Mouse (Mus musculus): ENCODE results near the gene Gm37419.

Gene Gm37419

GRCm38 (mm10) chr16:23979446-23979845, 8.8 kb upstream of the Gm37419 start:
- in situ Hi-C loops (cut with MboI; ENCODE audit: low sequenced_read_pairs), result no loop called here

DNA sequence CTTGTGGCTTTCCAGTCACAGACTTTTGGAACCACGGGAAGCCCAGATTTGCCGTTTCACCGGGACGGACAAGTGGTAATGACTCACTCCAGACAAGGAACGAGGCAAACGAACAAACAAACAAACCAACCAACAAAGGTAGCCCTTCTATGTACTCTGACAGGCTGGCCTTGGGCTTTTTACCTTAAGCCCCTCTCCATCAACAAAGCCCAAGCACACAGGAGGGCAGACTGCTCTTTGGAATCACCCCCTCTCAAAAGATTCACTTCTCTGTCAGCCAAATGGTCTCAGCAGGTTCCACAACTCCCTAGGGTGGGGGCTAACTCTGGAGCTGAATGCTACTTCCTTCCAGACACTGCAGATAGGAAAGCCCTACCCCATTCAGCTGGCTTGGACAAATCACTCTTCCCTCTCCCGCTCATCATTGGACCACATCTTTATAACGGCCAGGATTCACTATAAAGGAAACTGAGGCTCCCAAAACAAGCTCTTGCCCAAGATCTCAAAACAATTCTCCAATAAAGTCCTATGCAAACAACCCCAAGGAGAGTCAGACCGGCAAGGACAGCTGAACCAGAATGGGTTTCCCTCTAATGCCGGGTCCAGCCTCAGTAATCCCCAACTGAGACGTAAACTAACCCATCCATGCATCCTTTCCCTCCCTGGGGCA, 7.9 kb upstream of the Gm37419 start:
- in situ Hi-C loops (cut with MboI; ENCODE audit: low sequenced_read_pairs), result loop anchor here (5.0 to 10.0 kb wide), 2 partner anchors 1087 to 1284 kb away; no protein-coding TSS in a partner anchor

GRCm38 (mm10) chr16:23980991-23981720, 7.1 kb upstream of the Gm37419 start:
- in situ Hi-C loops (cut with MboI; ENCODE audit: low sequenced_read_pairs), result loop anchor here (5.0 to 10.0 kb wide), 2 partner anchors 1086 to 1284 kb away; no protein-coding TSS in a partner anchor

- in situ Hi-C loops (cut with MboI; ENCODE audit: low sequenced_read_pairs), result loop anchor here (5.0 to 10.0 kb wide), 2 partner anchors 1085 to 1283 kb away; no protein-coding TSS in a partner anchor
These were observed 6.1 kb upstream of the Gm37419 start for GRCm38 (mm10) chr16:23981925-23982851.

DNA sequence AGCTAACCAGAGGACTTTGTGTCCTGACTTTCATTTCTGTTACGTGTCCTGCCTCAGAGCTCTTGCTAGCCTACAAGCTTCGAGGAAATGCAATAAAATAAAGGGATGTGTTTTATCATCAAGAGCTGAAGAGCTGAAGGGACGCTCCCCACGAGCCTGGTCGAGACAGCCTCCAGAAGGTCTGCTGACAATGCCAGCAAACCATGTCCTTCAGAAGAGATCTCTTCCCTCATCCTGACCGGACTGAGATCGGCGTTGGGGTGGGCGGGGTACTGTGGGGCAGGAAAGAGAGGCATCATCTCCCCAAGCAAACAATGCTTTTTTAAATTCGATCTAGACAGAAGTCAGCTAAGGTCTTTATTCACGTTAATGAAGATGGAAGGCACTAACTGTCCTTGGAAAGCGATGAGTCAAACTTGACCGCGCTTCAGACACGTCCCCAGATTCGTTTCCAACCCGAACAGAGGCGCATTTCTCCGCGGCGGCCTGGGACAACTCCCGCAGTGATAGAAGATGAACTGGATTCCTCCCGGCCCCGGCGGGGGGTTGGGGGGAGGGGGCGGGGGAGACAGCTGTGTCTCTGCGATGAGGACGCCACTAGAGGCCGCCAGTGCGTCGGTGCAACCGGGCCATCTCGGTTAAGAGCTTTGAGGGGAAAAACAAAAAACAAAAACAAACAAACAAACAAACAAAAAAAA, 5.2 kb upstream of the Gm37419 start:
- in situ Hi-C loops (cut with MboI; ENCODE audit: low sequenced_read_pairs), result loop anchor here (5.0 to 10.0 kb wide), 2 partner anchors 1084 to 1282 kb away; no protein-coding TSS in a partner anchor

DNA sequence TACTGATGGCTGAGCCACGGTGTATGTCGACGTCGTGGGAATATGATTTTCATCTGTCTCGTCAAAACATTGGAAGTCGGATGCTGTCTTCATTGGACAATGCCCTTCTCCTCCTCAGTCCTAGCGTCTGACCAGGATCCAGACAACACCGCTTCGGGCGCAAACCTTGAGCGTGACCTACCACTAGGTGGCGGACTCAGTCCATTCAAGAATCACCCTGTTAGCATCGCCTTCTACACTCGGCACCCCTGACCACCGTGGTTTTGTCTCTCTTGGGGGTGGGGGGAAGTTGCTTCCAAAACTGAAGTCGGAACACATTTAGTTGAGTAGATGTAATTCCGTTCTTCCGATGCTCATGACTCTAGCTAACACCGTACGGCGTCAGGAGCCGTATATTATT, 4.1 kb upstream of the Gm37419 start:
- in situ Hi-C loops (cut with MboI; ENCODE audit: low sequenced_read_pairs), result loop anchor here (5.0 to 10.0 kb wide), 2 partner anchors 1083 to 1281 kb away; no protein-coding TSS in a partner anchor

- in situ Hi-C loops (cut with MboI; ENCODE audit: low sequenced_read_pairs), result loop anchor here (5.0 to 10.0 kb wide), 2 partner anchors 1082 to 1280 kb away; no protein-coding TSS in a partner anchor
These were observed 3.4 kb upstream of the Gm37419 start for GRCm38 (mm10) chr16:23984760-23985466.

DNA sequence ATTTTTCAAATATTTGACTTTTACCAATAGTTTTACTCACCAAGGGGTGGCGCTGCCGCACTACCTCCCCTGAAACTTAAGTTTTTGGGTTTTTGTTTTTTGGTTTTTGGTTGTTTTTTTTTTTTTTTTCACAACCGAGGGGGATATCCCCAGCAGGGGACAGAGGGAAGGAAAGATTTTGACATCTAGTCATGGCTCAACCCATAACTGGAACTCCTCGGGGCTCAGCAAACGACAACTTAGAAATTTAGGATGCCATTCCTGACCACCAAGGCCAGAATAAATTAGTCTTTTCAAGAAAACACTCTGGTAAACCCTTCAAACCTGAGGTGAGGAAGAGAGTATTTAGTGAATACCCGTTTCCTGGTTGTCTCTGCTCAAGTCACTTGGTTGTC, 2.8 kb upstream of the Gm37419 start:
- in situ Hi-C loops (cut with MboI; ENCODE audit: low sequenced_read_pairs), result loop anchor here (10.0 kb wide), 1 partner anchor 1279 kb away; no protein-coding TSS in a partner anchor

- in situ Hi-C loops (cut with MboI; ENCODE audit: low sequenced_read_pairs), result loop anchor here (10.0 kb wide), 1 partner anchor 1279 kb away; no protein-coding TSS in a partner anchor
These were observed 2.1 kb upstream of the Gm37419 start for GRCm38 (mm10) chr16:23986176-23986575.

GRCm38 (mm10) chr16:23986871-23987270, 1.4 kb upstream of the Gm37419 start:
- in situ Hi-C loops (cut with MboI; ENCODE audit: low sequenced_read_pairs), result loop anchor here (10.0 kb wide), 1 partner anchor 1278 kb away; no protein-coding TSS in a partner anchor

- in situ Hi-C loops (cut with MboI; ENCODE audit: low sequenced_read_pairs), result loop anchor here (10.0 kb wide), 1 partner anchor 1277 kb away; no protein-coding TSS in a partner anchor
These were observed 733 bp upstream of the Gm37419 start for GRCm38 (mm10) chr16:23987341-23988156.

- in situ Hi-C loops (cut with MboI; ENCODE audit: low sequenced_read_pairs), result loop anchor here (10.0 kb wide), 1 partner anchor 1277 kb away; no protein-coding TSS in a partner anchor
These were observed 171 bp upstream of the Gm37419 start for GRCm38 (mm10) chr16:23988157-23988465.

- in situ Hi-C loops (cut with MboI; ENCODE audit: low sequenced_read_pairs), result loop anchor here (10.0 kb wide), 1 partner anchor 1275 kb away; no protein-coding TSS in a partner anchor
These were observed 1.2 kb downstream of the Gm37419 start for GRCm38 (mm10) chr16:23989209-23990160.

GRCm38 (mm10) chr16:23990161-23990970, 2.1 kb downstream of the Gm37419 start:
- in situ Hi-C loops (cut with MboI; ENCODE audit: low sequenced_read_pairs), result no loop called here

- in situ Hi-C loops (cut with MboI; ENCODE audit: low sequenced_read_pairs), result no loop called here
These were observed 2.9 kb downstream of the Gm37419 start for GRCm38 (mm10) chr16:23991170-23991569.

- in situ Hi-C loops (cut with MboI; ENCODE audit: low sequenced_read_pairs), result no loop called here
These were observed 3.7 kb downstream of the Gm37419 start for GRCm38 (mm10) chr16:23991846-23992580.

Measured in CH12F3 (cell line).